Mouse (Mus musculus): Measurements from ENCODE around the gene Prkca. TPM values are rescaled to one million over a fixed set of nuclear protein-coding genes. Genes with fewer than 3 reads are reported as not detected.

Prkca gene
- polyA plus RNA-seq (2012; ENCODE audit: low replicate concordance), result 9.2 and 10.4 TPM in 2 replicates

GRCm38 (mm10) chr11:108343789-108344462 is at the start of gene Prkca:
Gene Prkca, minus strand, starts transcription at chr11:108343928.

GRCm38 (mm10) chr11:108342781-108343768 is 653 bp downstream of the Prkca start, which contains the start of gene Apoh:
Gene Apoh, plus strand, starts transcription at chr11:108343354.

GRCm38 (mm10) chr11:107914634-107915226 is 429.0 kb downstream of the Prkca start, which contains the start of gene Cacng5:
Gene Cacng5, minus strand, starts transcription at chr11:107915055.

Other genes starting within 250 kb of the Prkca start
- gene Apoh, start 574 bp downstream of the Prkca start, polyA plus RNA-seq (2012; ENCODE audit: low replicate concordance), result not detected in 2 replicates
- 0.07 TPM in 1 of 2 replicates, not detected in the other for gene Cep112, start 81.3 kb upstream of the Prkca start, polyA plus RNA-seq (2012; ENCODE audit: low replicate concordance)

Measured in hematopoietic multipotent progenitor cell, adult 10-12 weeks (in vitro differentiated cells).